Mouse (Mus musculus): Measurements from ENCODE around the gene Scgb3a1.

The Scgb3a1 gene

DNA sequence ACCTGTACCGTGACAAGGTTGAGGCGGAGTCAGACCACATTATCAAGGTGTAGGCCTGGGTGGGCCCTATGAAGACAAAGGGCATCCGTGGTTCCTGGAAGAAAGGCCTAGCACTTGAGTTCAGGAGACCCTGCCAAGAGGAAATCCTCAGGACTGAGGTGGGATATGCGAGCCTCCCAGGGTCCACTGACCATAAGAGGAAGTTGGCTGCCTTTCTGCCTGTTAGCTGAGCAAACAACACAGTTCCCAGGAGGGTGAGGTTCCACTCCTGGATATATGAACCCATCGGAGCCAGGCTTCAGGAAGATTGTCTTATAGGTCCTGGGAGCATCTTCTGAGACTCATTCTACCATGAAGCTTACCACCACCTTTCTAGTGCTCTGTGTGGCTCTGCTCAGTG, at the start of gene Scgb3a1:
Gene Scgb3a1, plus strand, starts transcription at position 301 of the 400 bp plus-strand sequence.
- DNase-seq (ENCODE audit: low spot score in 2 of 2) = no peak

DNA sequence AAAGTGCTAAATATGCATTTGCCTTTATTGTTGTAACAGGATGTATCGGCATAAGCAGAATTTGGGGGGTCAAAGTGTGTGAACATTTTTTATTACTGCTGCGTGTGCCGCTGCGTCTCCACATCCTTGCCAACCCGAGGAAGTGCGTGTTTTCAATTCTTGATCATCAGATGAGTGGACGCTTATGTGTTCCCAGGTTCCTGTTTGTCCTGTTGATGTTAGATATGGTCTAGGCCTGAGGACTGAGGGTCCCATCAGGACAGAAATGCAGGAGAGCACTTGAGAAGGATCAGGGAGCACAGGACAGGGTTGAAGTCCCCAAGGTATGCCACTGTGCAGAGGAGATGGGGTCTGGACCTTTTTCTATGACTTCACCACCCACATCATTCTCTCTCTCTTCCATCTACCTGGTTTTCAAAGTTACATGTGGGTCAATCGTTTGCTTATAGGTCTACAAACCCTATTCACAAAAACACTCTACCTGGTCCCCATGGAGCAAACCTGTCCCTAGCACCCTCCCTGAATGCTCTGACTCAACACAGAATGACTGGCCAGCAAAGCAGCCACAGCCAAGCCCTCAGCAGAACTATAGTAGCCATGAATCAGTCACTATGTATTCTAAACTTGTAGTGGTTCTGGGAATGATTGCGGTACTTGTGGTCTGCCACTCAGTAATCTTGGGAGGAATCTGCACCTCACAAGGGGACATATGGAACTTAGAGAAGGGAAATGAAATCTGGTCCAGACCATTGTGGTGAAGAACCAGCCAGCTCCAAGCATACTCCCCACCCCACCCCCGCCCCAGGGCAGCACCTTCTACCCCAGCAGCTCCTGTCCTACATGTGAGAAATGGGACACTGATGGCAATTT, 47.3 kb upstream of the Scgb3a1 start:
- DNase-seq (ENCODE audit: low spot score in 2 of 2) = no peak

DNA sequence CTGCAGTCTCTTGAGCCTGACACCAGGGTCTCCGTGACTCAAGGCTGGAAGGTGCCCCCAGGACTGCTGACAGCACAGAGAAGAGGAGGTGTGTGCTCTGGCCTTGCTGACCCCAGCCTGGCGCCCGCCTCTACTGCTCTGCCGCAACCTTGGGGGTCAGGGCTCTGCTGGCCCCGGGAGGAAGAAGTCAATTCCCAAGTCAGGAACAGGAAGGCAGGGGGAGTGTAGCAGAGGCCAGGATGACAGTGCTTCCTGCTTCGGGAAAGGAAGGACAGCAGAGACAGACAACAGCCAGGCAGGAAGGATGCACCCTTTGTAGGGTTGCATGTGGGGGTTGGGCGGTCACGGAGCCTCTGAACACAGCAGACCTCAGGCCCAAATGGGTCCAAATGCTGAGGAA, 44.9 kb upstream of the Scgb3a1 start:
- DNase-seq (ENCODE audit: low spot score in 2 of 2) = no peak

DNA sequence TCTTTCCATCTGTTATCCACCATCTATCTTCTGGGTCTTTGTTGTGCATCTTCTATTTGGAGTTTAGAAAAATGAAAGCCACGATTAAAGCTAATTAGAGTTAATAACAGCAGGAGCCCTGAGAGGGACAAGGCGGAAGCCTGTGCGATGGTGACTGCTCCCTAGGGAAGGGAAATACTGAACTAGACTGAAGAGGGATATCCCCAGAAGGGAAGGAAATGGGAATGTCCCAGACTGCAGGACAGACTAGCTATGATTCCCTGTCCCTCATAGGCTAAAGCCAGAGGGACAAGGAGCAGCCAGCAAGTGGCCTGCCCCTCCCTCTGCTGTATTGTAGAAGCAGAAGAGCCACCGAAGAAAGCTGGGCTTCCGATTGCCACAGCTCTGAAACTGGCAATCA, 41.5 kb upstream of the Scgb3a1 start:
- DNase-seq (ENCODE audit: low spot score in 2 of 2) = peak; percentile 8 to 53

DNA sequence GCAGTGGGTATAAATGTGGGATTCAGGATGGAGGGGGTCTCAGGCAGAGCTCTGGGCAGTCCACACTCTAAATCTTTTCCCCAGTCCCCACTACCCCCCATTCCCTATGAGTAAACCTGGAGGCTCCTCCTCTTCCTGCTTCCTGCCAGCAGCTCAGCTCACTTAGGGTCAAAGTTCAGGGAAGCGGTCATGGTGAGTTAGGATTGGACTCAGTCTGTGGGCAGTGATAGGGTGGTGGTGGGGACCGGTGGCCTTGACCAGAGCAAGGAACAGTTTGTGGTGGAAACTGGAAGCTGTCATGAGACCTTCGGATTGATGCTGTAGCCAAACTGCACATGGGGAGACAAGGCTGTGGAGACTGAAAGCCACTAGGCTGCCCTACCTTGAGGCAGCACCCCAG, 39.3 kb upstream of the Scgb3a1 start:
- DNase-seq (ENCODE audit: low spot score in 2 of 2) = no peak

DNA sequence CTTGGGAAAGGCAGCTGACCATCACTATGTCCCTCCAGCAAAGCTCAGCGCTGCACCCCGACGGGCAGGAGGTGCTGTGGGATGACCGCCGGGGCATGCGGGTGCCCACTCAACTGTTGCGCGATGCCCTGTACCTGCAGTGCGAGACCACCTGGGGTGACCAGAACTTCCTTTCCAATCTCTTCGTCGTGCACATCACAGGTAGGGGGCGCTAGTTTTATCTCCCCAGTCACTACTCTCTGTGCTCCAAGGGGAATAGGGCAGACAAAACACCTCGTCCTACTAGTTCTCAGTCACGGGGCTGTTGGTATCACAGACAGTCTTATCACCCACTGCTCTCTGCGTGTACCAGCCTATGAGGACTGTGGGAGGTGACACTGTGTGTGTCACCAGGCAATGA, 37.5 kb upstream of the Scgb3a1 start:
- DNase-seq (ENCODE audit: low spot score in 2 of 2) = no peak

DNA sequence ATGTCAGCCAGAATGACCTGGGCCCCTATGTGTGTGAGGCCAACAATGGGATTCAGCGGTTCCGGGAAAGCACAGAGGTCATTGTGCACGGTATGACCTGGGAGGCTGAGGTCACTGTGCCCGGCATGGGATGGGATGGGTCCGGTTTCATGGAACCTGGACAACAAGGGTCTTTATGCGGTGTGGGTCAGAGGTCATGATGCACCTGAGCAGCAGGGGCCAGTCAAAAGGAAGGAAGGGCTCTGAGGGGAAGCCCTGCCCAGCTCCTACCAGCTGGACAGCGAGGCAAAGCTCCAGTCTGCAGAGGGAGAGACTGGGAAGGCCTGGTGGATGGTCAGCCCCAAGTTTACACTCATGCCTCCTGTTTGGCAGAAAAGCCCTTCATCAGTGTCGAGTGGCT, 36.7 kb upstream of the Scgb3a1 start:
- no peak for DNase-seq (ENCODE audit: low spot score in 2 of 2)

DNA sequence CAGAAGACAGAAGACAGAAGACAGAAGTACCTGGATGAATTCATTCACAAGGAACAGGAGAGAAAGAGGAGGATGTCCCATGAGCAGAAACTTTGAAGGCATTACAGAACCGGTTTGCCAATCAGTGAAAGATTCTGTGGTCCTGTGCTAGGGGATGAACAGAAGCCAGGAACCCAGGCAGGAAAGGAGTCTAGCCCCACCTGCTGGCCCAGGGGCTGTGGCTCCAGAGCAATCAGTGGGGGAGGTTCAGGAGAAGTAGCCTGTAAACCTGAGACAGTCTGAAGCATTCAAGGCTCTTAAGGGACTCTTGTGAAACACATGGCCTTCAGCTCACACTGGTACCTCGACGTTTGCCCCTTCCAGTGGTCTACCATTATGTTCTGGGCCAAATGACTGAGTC, 32.3 kb upstream of the Scgb3a1 start:
- DNase-seq (ENCODE audit: low spot score in 2 of 2) = no peak

DNA sequence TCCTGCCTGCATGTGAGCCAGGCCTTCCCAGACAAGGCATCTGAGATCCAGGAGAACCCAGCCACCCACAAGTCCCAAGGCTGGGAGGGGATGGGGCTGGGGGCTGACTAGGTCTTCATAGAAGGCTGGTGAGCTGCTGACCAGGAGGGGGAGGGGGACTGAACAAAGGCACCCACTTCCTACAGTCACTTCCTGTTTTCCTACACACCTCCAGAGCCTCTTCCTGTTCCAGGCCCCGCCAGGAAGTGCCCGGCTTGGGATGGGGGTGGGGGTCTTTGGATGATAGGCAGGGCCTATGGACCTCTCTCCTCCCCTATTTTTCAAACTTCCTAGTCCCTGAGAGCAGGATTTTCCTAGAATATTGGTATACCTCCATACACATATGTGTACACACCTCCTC, 31.2 kb upstream of the Scgb3a1 start:
- peak in 1 of 2 experiments; percentile 41 for DNase-seq (ENCODE audit: low spot score in 2 of 2)

DNA sequence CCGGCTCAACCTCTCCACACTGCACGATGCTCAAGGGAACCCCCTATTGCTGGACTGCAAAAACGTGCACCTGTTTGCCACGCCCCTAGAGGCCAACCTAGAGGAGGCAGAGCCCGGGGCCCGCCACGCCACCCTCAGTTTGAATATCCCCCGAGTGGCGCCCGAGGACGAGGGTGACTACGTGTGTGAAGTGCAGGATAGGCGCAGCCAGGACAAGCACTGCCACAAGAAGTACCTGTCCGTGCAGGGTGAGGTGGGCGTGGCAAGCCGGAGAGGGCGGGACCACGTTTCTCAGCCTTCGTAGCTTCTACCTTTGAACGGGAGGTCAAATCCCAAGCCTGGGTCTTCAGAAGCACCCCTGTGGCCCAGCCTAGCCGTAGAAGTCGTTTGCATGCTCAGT, 29.3 kb upstream of the Scgb3a1 start:
- no peak for DNase-seq (ENCODE audit: low spot score in 2 of 2)

DNA sequence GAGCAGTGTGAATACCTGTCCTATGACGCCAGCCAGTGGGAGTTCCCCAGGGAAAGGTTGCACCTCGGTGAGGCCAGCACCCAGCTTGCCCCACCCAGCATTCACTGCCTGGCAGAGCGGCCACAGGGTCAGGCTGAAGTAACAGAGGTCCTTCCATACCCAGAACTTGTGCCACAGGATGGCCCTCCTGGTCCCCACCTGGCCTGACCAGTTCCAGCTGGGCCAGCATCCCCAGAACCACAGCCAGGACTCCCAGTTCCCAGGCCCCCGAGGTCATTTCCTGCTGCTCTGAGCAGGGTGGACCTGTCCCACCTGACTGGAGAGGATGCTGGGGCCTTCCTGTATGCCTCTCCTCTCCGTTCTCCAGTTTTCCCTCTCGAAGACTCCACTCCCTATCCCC, 27.7 kb upstream of the Scgb3a1 start:
- no peak for DNase-seq (ENCODE audit: low spot score in 2 of 2)

DNA sequence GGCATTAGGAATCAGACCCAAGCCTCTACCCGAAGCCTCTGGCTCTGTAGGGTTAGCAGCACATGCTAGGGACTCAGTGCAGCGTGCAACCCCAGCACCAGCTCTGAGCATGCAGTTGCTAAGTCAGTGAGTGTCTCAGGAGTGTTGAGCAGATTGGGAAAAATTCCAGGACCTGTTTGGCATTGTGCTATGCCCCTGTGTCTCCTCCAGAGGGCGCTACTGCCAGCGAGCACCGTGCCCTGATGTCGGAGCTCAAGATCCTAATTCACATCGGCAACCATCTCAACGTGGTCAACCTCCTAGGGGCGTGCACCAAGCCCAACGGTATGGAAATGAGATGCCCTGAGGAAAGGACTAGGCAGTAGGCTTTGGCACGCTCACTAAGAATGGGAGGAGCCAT, 27.0 kb upstream of the Scgb3a1 start:
- DNase-seq (ENCODE audit: low spot score in 2 of 2) = no peak

DNA sequence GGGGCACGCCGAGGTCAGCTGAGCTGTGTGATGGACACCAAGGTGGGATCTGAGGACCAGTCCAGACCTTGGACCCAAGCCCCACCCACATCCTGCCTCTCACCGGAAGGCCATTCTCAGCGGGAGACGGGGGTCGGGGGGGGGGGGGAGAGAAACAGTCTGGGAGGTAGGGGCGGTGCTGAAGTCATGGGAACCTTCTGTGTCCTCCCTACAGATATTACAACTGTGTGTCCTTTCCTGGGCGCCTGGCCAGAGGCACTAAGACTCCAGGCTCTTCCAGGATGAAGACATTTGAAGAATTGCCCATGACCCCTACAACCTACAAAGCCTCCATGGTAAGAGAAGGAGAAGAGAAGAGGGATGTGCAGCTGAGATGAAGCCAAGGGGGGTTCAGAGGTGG, 17.7 kb upstream of the Scgb3a1 start:
- no peak for DNase-seq (ENCODE audit: low spot score in 2 of 2)

DNA sequence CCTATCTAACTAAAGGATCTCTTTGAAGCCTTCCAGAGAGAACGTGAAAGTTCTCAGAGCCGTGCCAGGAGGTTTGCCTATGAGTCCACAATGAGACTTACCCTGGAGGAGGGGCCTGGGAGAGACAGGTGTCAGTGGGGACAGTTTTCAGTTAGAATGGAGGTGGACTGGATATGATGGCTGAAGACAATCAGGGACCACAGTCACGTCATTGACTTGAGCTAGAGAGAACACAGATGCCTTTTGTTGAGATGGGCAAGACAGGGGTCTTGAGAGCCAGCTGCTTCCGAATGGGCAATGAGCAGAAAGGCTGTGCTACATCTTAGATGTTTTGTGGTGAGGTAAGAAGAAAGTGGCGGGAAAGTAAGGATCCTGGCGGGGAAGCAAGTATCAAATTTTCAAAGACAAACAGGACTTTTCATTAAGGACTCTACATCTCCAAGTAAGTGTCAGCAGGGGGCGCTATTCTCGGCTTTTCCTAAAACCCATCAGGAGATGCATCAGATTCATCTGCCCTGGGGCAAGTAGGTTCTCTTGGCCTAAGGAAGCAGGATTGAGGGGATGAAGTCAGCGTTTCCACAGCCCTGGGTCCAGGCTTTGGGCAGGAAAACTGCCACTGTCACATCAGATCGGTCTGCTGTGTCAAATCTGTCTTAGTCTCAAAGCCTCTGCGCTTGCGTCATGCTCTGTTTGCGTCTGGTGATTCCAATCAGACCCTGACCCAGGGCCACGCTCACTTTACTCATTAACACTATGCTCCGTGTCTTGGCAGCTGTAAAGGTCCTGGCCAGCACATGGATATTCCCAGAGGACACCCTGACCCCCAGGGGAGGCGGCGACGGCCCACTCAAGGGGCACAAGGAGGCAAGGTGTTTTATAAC, 13.1 kb upstream of the Scgb3a1 start:
- no peak for DNase-seq (ENCODE audit: low spot score in 2 of 2)

DNA sequence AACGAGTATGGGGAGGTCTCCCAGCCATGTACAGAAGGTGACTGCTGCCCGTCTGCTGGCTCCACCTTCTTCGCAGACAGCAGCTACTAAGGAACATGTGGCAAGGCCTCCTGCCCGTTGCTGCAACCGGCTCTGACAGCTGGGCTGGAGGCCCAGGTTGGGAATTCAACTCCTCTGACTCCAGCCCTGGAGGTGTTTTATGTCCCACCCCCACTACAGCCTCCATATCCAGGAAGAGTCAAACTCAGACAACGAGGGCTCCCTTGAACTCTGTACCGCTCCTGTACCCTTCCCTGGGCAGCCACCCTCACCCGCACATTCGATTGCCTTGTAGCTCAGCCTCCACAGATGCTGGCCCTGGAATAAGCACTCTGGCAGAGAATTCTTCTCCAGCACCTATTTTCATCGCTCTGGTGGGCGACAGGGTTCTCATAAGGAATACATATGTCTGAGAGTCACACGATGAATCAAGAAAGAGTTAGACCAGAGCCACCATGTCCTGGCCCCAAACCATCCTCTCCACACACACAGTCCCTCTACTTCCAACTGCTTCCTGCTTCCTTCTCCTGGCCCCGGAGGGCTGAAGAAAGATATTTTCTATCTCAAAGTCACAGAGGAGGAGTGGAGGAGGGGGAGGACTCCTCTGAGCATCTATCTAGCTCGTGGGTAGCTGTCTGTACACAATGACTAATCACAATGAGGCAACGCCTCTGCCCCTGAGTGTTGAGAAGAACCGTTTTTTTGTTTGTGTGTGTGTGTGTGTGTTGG, 12.2 kb upstream of the Scgb3a1 start:
- no peak for DNase-seq (ENCODE audit: low spot score in 2 of 2)

DNA sequence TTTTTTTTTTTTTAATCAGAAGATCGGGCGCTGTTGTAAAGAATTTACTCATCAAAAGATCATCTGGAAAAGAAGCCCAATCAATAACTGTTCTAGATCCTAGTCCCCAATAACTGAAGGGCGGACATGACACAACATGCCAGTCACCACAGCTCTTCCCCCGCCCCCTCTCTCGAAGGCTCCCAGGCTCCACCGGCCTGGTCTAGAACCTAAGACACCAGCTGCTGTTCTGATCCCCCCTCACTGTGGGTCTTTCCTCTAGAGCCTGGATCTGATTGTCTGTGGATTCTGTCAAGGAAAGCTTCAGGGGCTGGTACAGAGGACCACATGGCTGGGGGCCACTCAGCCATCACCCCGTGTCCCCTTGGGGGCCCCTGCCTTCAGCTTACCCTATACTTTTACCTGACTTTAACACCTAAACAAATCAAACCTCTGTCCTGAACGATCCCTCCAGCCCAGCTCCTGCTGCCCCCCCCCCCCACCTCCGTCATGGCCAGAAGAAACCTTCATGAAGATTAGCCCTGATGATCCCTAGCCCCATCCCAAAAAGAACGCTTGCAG, 11.6 kb upstream of the Scgb3a1 start:
- no peak for DNase-seq (ENCODE audit: low spot score in 2 of 2)

DNA sequence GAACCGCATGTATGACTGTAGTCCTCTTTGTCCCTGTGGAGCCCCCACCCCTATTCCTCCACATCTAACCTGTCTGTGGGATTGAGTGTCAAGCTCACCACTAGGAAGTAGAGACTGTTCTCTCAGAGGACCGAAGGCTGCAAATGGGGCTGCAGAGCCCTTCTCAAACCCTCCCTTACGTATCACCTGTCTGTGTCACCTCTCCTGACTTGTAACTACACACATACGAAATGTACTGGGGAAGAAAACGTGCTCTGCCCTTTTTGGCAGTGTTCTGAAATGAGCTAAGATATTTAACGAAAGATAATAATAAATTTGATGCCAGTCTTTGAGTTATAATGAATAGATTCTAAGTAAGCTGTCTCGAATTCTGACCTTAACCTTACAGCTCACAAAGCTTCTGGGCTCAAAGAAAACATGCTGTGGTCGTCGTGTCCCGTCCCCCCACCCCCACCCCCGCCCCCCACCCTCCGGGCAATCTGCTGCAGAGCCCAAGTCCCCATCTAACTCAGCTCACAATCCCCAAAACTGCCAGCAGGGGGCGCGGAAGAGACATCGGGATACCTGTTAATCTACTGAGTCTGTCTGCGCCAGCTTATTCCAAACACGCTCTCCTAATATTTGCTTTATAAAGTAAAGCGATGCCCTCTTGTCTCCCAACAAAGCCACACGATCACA, 10.9 kb upstream of the Scgb3a1 start:
- peak; percentile 57 to 80 for DNase-seq (ENCODE audit: low spot score in 2 of 2)

DNA sequence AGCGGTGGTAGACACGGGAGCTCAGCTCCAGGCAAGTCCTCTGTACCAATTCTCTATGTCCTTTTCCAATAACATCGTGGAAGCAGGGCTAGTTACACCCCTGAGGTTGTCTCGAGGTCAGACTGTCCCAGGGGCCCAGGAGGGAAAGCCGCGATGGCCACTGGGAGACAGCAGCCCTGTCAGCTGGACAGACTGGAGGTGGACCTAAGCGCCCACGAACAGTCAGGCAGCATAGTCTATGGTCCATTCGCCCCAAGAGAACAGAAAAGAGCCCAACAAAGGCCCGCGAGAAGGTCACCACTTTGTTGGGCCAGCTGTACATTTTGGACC, 10.4 kb upstream of the Scgb3a1 start:
- no peak for DNase-seq (ENCODE audit: low spot score in 2 of 2)

DNA sequence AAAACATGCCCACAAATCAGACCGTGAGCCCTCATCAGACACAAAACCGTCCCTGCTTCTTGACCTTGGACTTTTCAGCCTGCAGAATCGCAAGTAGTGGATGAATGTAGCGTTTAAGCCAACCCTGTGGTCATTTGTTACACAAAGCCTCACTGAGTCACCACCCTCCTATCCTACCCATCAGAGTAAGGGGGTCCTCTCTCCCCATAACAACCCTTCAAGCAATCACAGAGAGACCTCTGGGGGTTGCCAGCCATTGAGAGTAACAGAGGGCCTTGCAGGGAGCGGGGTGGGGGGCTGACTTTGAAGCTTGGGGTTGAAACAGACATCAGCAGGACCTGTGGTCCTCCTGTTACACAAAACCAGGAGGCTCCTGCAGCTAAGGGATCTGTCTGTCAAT, 8.8 kb upstream of the Scgb3a1 start:
- no peak for DNase-seq (ENCODE audit: low spot score in 2 of 2)

DNA sequence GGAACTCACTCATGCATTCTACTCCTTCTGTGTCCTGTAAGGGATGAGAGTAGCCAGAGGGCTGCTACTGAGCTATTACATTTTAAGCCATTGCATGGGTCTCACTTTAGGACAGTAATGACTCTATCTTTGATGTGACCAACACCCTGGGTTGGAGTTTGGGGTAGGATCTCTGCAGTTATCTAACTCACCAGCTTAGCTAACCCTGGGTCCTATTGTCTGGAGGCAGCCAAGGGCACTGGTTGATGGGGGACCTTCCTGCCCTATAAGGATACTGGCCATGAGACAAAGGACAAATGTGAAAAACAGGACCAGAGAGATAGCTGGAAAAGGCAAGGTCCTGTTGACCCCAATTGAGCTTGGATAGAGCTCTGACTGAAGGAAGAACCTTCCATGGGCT, 7.9 kb upstream of the Scgb3a1 start:
- no peak for DNase-seq (ENCODE audit: low spot score in 2 of 2)

DNA sequence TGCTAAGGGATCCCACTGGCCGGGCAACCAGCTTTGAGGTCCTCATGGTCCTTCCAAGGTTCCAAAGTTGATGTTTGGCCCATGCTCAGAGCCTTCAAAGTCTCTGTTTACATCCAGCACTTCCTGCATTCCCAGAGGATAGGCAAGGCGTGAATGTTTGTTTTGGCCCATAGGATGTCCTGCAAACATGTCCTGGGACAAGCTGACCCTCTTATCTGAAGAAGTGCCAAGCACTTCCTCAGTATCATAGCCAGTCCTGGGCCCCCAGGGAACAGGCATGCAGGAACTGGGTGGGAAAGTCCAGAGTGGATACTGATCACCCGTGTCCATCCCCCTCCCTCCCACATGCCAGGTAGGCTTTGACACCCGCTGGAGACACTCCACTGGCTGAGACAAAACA, 5.3 kb upstream of the Scgb3a1 start:
- DNase-seq (ENCODE audit: low spot score in 2 of 2) = peak; percentile 33 to 68
